Mouse (Mus musculus) small intestine, adult 2 months (tissue): Measurements from ENCODE around the gene Lrrc8d. TPM values are rescaled to one million over a fixed set of nuclear protein-coding genes. Genes with fewer than 3 reads are reported as not detected.

Source experiments
- H3K27ac ChIP-seq: fragments of 200-500 bp; 2 replicates; pipeline ENCODE4 v1.5.1; 2012; ENCODE audit warnings: low read depth, low read length, control low read depth, inconsistent platforms; ENCODE audit not compliant: insufficient read depth
- H3K27me3 ChIP-seq: fragments of 200-500 bp; 2 replicates; pipeline ENCODE4 v1.6.1; 2012; ENCODE audit warnings: mild to moderate bottlenecking, moderate library complexity, low read length, inconsistent platforms; ENCODE audit not compliant: control insufficient read depth, insufficient read depth
- H3K36me3 ChIP-seq: fragments of 200-500 bp; 2 replicates; pipeline ENCODE4 v1.6.1; 2012; ENCODE audit warnings: mild to moderate bottlenecking, low read length, control low read depth, inconsistent platforms; ENCODE audit not compliant: control insufficient read depth, insufficient read depth
- H3K4me1 ChIP-seq: fragments of 200-500 bp; 2 replicates; pipeline ENCODE4 v1.6.1; 2012; ENCODE audit warnings: low read length, inconsistent platforms, mixed read lengths; ENCODE audit not compliant: control insufficient read depth, insufficient read depth, insufficient read length
- H3K4me3 ChIP-seq: fragments of 200-500 bp; 2 replicates; pipeline ENCODE4 v1.5.1; 2012; ENCODE audit warnings: low read depth, mild to moderate bottlenecking, control low read depth, inconsistent platforms, low read length, moderate library complexity
- CTCF ChIP-seq: fragments of 200-500 bp; IDR thresholded peaks from 2 replicates; pipeline ENCODE4 v1.5.1; 2012; ENCODE audit warnings: low read depth, mild to moderate bottlenecking, control low read depth, inconsistent platforms, low read length, moderate library complexity, mixed read lengths; ENCODE audit not compliant: insufficient replicate concordance, insufficient read length; ENCODE audit errors: extremely low read depth
- POLR2A ChIP-seq: fragments of 200-500 bp; IDR thresholded peaks from 2 replicates; pipeline ENCODE4 v1.6.1; 2012; ENCODE audit warnings: low read depth, mild to moderate bottlenecking, control low read depth, inconsistent platforms, low read length, moderate library complexity
- WGBS: fragments of 180-500 bp; shearing (Covaris S2); methylation state at CpG from one replicate; pipeline ENCODE4 v1.1.7; 2018; 5-methylcytosine and 5-hydroxymethylcytosine counted together
- polyA plus RNA-seq: library from polyadenylated mRNA; depleted of rRNA; stranded (reverse); fragments of >200 nt; gene quantifications from 2 replicates; pipeline ENCODE4 v1.2.3, GENCODE M21; 2012

Lrrc8d gene
- polyA plus RNA-seq, 1 experiment: 16.6 TPM

GRCm38 (mm10) chr5:105721267-105721666 lies 21.5 kb downstream of the Lrrc8d start:
- peaks cover 4% of the 10 kb centered on the region; the same call in 1 of the 2 replicates for H3K4me1 ChIP-seq
- no peaks in the 10 kb centered on the region for H3K27me3 ChIP-seq
- H3K36me3 ChIP-seq: peaks cover 6% of the 10 kb centered on the region; the same call in 1 of the 2 replicates
- no peak overlapping the region for H3K27ac ChIP-seq
- TF ChIP-seq POLR2A (no peak), CTCF (no peak)
- WGBS: 85% methylated on average over 4 of the region's 4 CpGs
- no peak overlapping the region for H3K4me3 ChIP-seq

- Histone ChIP-seq H3K36me3 (peaks cover 6% of the 10 kb centered on the region; the same call in 1 of the 2 replicates), H3K27me3 (no peaks in the 10 kb centered on the region), H3K27ac (no peak overlapping the region), H3K4me1 (no peaks in the 10 kb centered on the region), H3K4me3 (no peak overlapping the region)
- no peak for TF ChIP-seq CTCF
- TF ChIP-seq POLR2A: no peak
- WGBS: 91% methylated on average over 11 of the region's 11 CpGs
These were observed 23.0 kb downstream of the Lrrc8d start for GRCm38 (mm10) chr5:105722807-105723206.

- Histone ChIP-seq H3K36me3 (peaks cover 10% of the 10 kb centered on the region), H3K4me3 (no peak overlapping the region), H3K4me1 (peaks cover 19% of the 10 kb centered on the region), H3K27me3 (no peaks in the 10 kb centered on the region), H3K27ac (no peak overlapping the region)
- 71% methylated on average over 6 of the region's 6 CpGs for WGBS
- no peak for TF ChIP-seq CTCF
- no peak for TF ChIP-seq POLR2A
These were observed 30.5 kb downstream of the Lrrc8d start for GRCm38 (mm10) chr5:105730193-105730831.

GRCm38 (mm10) chr5:105731173-105731626 lies 31.4 kb downstream of the Lrrc8d start:
- 0 out of 2 replicates have a peak overlapping the region, but pooled peaks have one; percentile 21 for H3K27ac ChIP-seq
- H3K27me3 ChIP-seq: no peaks in the 10 kb centered on the region
- peaks cover 19% of the 10 kb centered on the region for H3K4me1 ChIP-seq
- H3K36me3 ChIP-seq: peaks cover 10% of the 10 kb centered on the region
- WGBS: 14% methylated on average over 16 of the region's 16 CpGs
- TF ChIP-seq POLR2A (no peak), CTCF (no peak)
- peak overlapping the region; percentile 65 for H3K4me3 ChIP-seq

GRCm38 (mm10) chr5:105731627-105732432 lies 32.1 kb downstream of the Lrrc8d start:
- H3K4me3 ChIP-seq: peak overlapping the region; percentile 65
- peaks cover 10% of the 10 kb centered on the region for H3K36me3 ChIP-seq
- peaks cover 19% of the 10 kb centered on the region for H3K4me1 ChIP-seq
- peak overlapping the region; percentile 21; the same call in 1 of the 2 replicates for H3K27ac ChIP-seq
- no peaks in the 10 kb centered on the region for H3K27me3 ChIP-seq
- no peak for TF ChIP-seq POLR2A
- TF ChIP-seq CTCF: no peak
- WGBS: 7% methylated on average over 52 of the region's 52 CpGs

DNA sequence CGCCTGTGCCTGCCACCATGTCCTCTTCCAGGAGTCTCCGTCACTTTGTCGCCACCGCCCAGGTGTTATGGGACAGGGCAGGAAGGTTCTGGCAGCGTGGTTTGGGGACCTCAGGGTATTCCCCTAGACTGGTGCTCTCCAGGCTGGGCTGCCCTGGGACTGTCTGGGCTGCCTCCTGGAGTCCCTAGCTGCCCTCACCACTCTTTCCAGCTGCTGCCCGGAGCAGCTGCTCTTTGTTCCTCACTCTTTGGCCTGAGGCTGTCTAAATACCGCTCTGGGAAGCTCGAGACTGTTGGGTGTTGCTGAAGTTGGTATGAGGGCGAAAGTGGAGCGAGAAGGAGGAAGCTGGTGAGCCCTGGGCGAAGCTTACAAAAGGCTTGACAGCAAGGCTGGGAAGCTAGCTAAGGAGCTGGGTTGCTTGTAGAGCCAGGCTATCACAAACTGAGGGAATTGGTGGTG lies 32.7 kb downstream of the Lrrc8d start:
- Histone ChIP-seq H3K27me3 (no peaks in the 10 kb centered on the region), H3K4me1 (peaks cover 19% of the 10 kb centered on the region), H3K4me3 (peak overlapping the region; percentile 65), H3K27ac (0 out of 2 replicates have a peak overlapping the region, but pooled peaks have one; percentile 21), H3K36me3 (peaks cover 10% of the 10 kb centered on the region)
- WGBS: 13% methylated on average over 11 of the region's 11 CpGs
- no peak for TF ChIP-seq CTCF
- no peak for TF ChIP-seq POLR2A

- no peaks in the 10 kb centered on the region for H3K27me3 ChIP-seq
- TF ChIP-seq CTCF: no peak
- no peak for TF ChIP-seq POLR2A
- no peak overlapping the region for H3K4me3 ChIP-seq
- peaks cover 19% of the 10 kb centered on the region for H3K4me1 ChIP-seq
- 81% methylated on average over 6 of the region's 6 CpGs for WGBS
- H3K36me3 ChIP-seq: peaks cover 10% of the 10 kb centered on the region
- H3K27ac ChIP-seq: no peak overlapping the region
These were observed 33.5 kb downstream of the Lrrc8d start for GRCm38 (mm10) chr5:105733226-105733625.
